Mouse (Mus musculus) heart, adult 10 weeks (tissue): ENCODE data around the gene Msh6. TPM values are rescaled to one million over a fixed set of nuclear protein-coding genes. Genes with fewer than 3 reads are reported as not detected.

Source experiments
- polyA plus RNA-seq: library from polyadenylated mRNA; stranded (reverse); fragments of 350-450 nt; fragmentation: Illumina TruSeq; extraction: RNeasy Lipid Tissue Mini Kit (QIAGEN cat#74804); gene quantifications from one replicate; pipeline ENCODE4 v1.2.3, GENCODE M21; 2014; ENCODE audit warnings: low read depth, low replicate concordance

Gene Msh6
- 7.2 TPM for polyA plus RNA-seq

DNA sequence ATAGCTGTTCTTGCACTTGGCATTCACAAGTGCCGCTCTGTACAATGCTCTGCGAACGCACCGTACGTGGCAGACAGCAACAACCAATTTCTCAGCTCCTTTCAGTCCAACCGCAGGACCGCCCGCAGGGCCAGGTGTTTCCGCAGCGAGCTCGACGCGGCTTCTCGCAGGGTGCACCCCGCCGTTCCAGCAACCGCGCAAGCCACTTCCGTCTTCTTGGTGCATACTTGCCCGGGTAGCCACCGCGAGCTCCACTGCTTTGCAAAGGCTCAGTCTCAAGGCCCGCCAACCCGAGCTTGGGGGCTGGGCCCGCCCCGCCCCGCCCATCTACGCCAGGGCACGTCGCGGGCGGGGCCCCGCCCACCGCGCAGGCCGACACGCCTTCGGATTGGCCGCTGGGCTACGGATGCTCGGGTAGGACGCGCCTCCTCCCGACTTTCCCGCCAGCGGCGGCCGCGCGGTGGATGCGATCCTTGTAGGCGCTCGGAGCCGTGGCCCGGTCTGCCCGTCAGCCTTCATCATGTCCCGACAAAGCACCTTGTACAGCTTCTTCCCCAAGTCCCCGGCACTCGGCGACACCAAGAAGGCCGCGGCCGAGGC is at the start of gene Msh6:
Gene Msh6 (plus strand): TSS at position 434 of the 600 bp plus-strand sequence.

Other genes starting within 250 kb of the Msh6 start
- not detected for gene Kcnk12, start 177.1 kb upstream of the Msh6 start, polyA plus RNA-seq
- gene Rpl36-ps4, start 54.1 kb upstream of the Msh6 start, polyA plus RNA-seq = not detected
- 32.1 TPM for gene Fbxo11, start 90.2 kb downstream of the Msh6 start, polyA plus RNA-seq